Mouse (Mus musculus) stomach, embryonic 16.5 days (tissue): ENCODE measurements around the gene Tfcp2l1. TPM values are rescaled to one million over a fixed set of nuclear protein-coding genes. Genes with fewer than 3 reads are reported as not detected.

Experiments used
- ATAC-seq: fragments of 200-750 bp; cut with Nextera tagmentation; 2 replicates; pipeline ENCODE4 v1.8.0; 2017; ENCODE audit warnings: moderate number of reproducible peaks, moderate TSS enrichment; ENCODE audit not compliant: insufficient read depth, low FRiP score
- H3K27ac ChIP-seq: fragments of 300-500 bp; sonication (generic); 2 replicates; pipeline ENCODE4 v1.5.1; 2014; ENCODE audit warnings: low read length
- H3K27me3 ChIP-seq: fragments of 300-500 bp; sonication (generic); 2 replicates; pipeline ENCODE4 v1.6.1; 2014; ENCODE audit warnings: low read length, control low read depth, mixed read lengths; ENCODE audit not compliant: control insufficient read depth, insufficient read depth
- H3K36me3 ChIP-seq: fragments of 300-500 bp; sonication (generic); 2 replicates; pipeline ENCODE4 v1.6.1; 2014; ENCODE audit warnings: low read length; ENCODE audit not compliant: control insufficient read depth, insufficient read depth
- H3K4me1 ChIP-seq: fragments of 300-500 bp; sonication (generic); 2 replicates; pipeline ENCODE4 v1.6.1; 2014; ENCODE audit warnings: low read length, control low read depth, mixed read lengths; ENCODE audit not compliant: control insufficient read depth, insufficient read depth
- H3K4me2 ChIP-seq: fragments of 300-500 bp; sonication (generic); 2 replicates; pipeline ENCODE4 v1.6.1; 2014; ENCODE audit warnings: low read depth, low read length, mixed read lengths
- H3K4me3 ChIP-seq: fragments of 300-500 bp; sonication (generic); replicated peaks from 2 replicates; pipeline ENCODE4 v1.5.1; 2014; ENCODE audit warnings: mild to moderate bottlenecking, low read length
- H3K9ac ChIP-seq: fragments of 300-500 bp; sonication (generic); 2 replicates; pipeline ENCODE4 v1.6.1; 2014; ENCODE audit warnings: low read length
- H3K9me3 ChIP-seq: fragments of 300-500 bp; sonication (generic); replicated peaks from 2 replicates; pipeline ENCODE4 v1.6.1; 2016; ENCODE audit warnings: low read length, control low read depth; ENCODE audit not compliant: control insufficient read depth
- WGBS: fragments of 180-500 bp; shearing (Covaris S2); extraction: QIAGEN DNeasy Blood & Tissue Kit; methylation state at CpG from one replicate; pipeline ENCODE4 v1.1.7; 2014; 5-methylcytosine and 5-hydroxymethylcytosine counted together
- polyA plus RNA-seq: library from polyadenylated mRNA; unstranded; fragments of >200 nt; fragmentation: Nextera tagmentation; extraction: Ambion mirVana; gene quantifications from 2 replicates; pipeline ENCODE4 v1.2.1, GENCODE M21; 2015

The Tfcp2l1 gene
- polyA plus RNA-seq, 1 experiment from 2014 or later: 2.2 TPM

- Histone ChIP-seq H3K9me3 (no peaks in the 10 kb centered on the region), H3K4me3 (no peak overlapping the region), H3K9ac (no peak overlapping the region), H3K27me3 (no peaks in the 10 kb centered on the region), H3K36me3 (no peaks in the 10 kb centered on the region), H3K4me2 (no peak overlapping the region), H3K4me1 (no peaks in the 10 kb centered on the region), H3K27ac (no peak overlapping the region)
- no peak for ATAC-seq
- whole genome bisulfite sequencing: 48% methylated on average over 8 of the region's 8 CpGs
Measured at GRCm38 (mm10) chr1:118672196-118672595, 44.5 kb downstream of the Tfcp2l1 start.

- Histone ChIP-seq H3K9me3 (no peaks in the 10 kb centered on the region), H3K27me3 (no peaks in the 10 kb centered on the region), H3K36me3 (no peaks in the 10 kb centered on the region), H3K4me1 (no peaks in the 10 kb centered on the region), H3K4me3 (no peak overlapping the region), H3K4me2 (no peak overlapping the region), H3K9ac (no peak overlapping the region), H3K27ac (no peak overlapping the region)
- no peak for ATAC-seq
- 87% methylated on average over 4 of the region's 4 CpGs for WGBS
Measured at GRCm38 (mm10) chr1:118674176-118674575, 46.4 kb downstream of the Tfcp2l1 start.

GRCm38 (mm10) chr1:118681980-118682379, 54.2 kb downstream of the Tfcp2l1 start:
- Histone ChIP-seq H3K36me3 (no peaks in the 10 kb centered on the region), H3K9me3 (no peaks in the 10 kb centered on the region), H3K4me2 (no peak overlapping the region), H3K9ac (no peak overlapping the region), H3K27me3 (no peaks in the 10 kb centered on the region), H3K27ac (no peak overlapping the region), H3K4me1 (no peaks in the 10 kb centered on the region), H3K4me3 (no peak overlapping the region)
- 69% methylated on average over 1 of the region's 1 CpGs for WGBS
- ATAC-seq: no peak

- H3K27ac ChIP-seq: no peak overlapping the region
- 71% methylated on average over 4 of the region's 4 CpGs for WGBS
- no peak overlapping the region for H3K9ac ChIP-seq
- H3K9me3 ChIP-seq: no peaks in the 10 kb centered on the region
- H3K36me3 ChIP-seq: no peaks in the 10 kb centered on the region
- no peaks in the 10 kb centered on the region for H3K4me1 ChIP-seq
- no peak overlapping the region for H3K4me2 ChIP-seq
- no peaks in the 10 kb centered on the region for H3K27me3 ChIP-seq
- no peak for ATAC-seq
- no peak overlapping the region for H3K4me3 ChIP-seq
Measured at GRCm38 (mm10) chr1:118683686-118684085, 55.9 kb downstream of the Tfcp2l1 start.

- no peaks in the 10 kb centered on the region for H3K27me3 ChIP-seq
Measured at GRCm38 (mm10) chr1:118687726-118688125, 60.0 kb downstream of the Tfcp2l1 start.

GRCm38 (mm10) chr1:118689830-118690229, 62.1 kb downstream of the Tfcp2l1 start:
- no peak overlapping the region for H3K27ac ChIP-seq
- no peaks in the 10 kb centered on the region for H3K27me3 ChIP-seq
- H3K9ac ChIP-seq: no peak overlapping the region
- ATAC-seq: 0 out of 2 replicates have a peak, but pooled peaks have one; percentile 38
- H3K4me2 ChIP-seq: no peak overlapping the region
- H3K36me3 ChIP-seq: no peaks in the 10 kb centered on the region
- H3K9me3 ChIP-seq: no peaks in the 10 kb centered on the region
- H3K4me3 ChIP-seq: no peak overlapping the region
- no peaks in the 10 kb centered on the region for H3K4me1 ChIP-seq
- WGBS: 44% methylated on average over 5 of the region's 5 CpGs

More at GRCm38 (mm10) chr1:118687726-118688125, 60.0 kb downstream of the Tfcp2l1 start:
- Histone ChIP-seq H3K9me3 (no peaks in the 10 kb centered on the region), H3K36me3 (no peaks in the 10 kb centered on the region), H3K4me2 (no peak overlapping the region), H3K4me1 (no peaks in the 10 kb centered on the region), H3K27ac (no peak overlapping the region), H3K4me3 (no peak overlapping the region), H3K9ac (no peak overlapping the region)
- ATAC-seq: no peak
- 84% methylated on average over 10 of the region's 10 CpGs for WGBS

- H3K36me3 ChIP-seq: no peaks in the 10 kb centered on the region
- H3K9ac ChIP-seq: no peak overlapping the region
- H3K4me1 ChIP-seq: no peaks in the 10 kb centered on the region
- no peak overlapping the region for H3K4me3 ChIP-seq
- WGBS: 77% methylated on average over 2 of the region's 2 CpGs
- no peaks in the 10 kb centered on the region for H3K9me3 ChIP-seq
- ATAC-seq: no peak
- H3K27ac ChIP-seq: no peak overlapping the region
- no peak overlapping the region for H3K4me2 ChIP-seq
- H3K27me3 ChIP-seq: no peaks in the 10 kb centered on the region
Measured at GRCm38 (mm10) chr1:118694436-118694835, 66.7 kb downstream of the Tfcp2l1 start.

GRCm38 (mm10) chr1:118697906-118698305, 70.2 kb downstream of the Tfcp2l1 start:
- no peaks in the 10 kb centered on the region for H3K27me3 ChIP-seq
- no peaks in the 10 kb centered on the region for H3K4me1 ChIP-seq
- H3K27ac ChIP-seq: no peak overlapping the region
- 72% methylated on average over 6 of the region's 6 CpGs for WGBS
- H3K4me3 ChIP-seq: no peak overlapping the region
- no peak for ATAC-seq
- H3K9ac ChIP-seq: no peak overlapping the region
- no peaks in the 10 kb centered on the region for H3K9me3 ChIP-seq
- no peak overlapping the region for H3K4me2 ChIP-seq
- no peaks in the 10 kb centered on the region for H3K36me3 ChIP-seq

GRCm38 (mm10) chr1:118699118-118699890, 71.6 kb downstream of the Tfcp2l1 start:
- H3K4me2 ChIP-seq: no peak overlapping the region
- 55% methylated on average over 6 of the region's 6 CpGs for WGBS
- H3K27ac ChIP-seq: no peak overlapping the region
- ATAC-seq: no peak
- H3K4me1 ChIP-seq: no peaks in the 10 kb centered on the region
- no peaks in the 10 kb centered on the region for H3K9me3 ChIP-seq
- no peaks in the 10 kb centered on the region for H3K27me3 ChIP-seq
- H3K36me3 ChIP-seq: no peaks in the 10 kb centered on the region
- no peak overlapping the region for H3K4me3 ChIP-seq
- no peak overlapping the region for H3K9ac ChIP-seq
